Mouse (Mus musculus) gastrocnemius, adult 2 months (tissue): ENCODE results near the gene Gpr149. TPM values are rescaled to one million over a fixed set of nuclear protein-coding genes. Genes with fewer than 3 reads are reported as not detected.

Experiments
- DNase-seq: peaks from one replicate; pipeline ENCODE4 v3.0.0; 2022
- H3K27ac ChIP-seq: fragments of 200-600 bp; 2 replicates; pipeline ENCODE4 v1.8.1; 2022; ENCODE audit warnings: mild to moderate bottlenecking
- H3K4me3 ChIP-seq: fragments of 200-600 bp; 2 replicates; pipeline ENCODE4 v1.8.1; 2022; ENCODE audit warnings: mild to moderate bottlenecking, moderate library complexity
- CTCF ChIP-seq: fragments of 200-600 bp; IDR thresholded peaks from 2 replicates; pipeline ENCODE4 v1.8.1; 2022; ENCODE audit warnings: antibody characterized with exemption, mild to moderate bottlenecking, moderate library complexity
- intact Hi-C: fragments of 180-260 bp; cut with DNase I; formaldehyde crosslinking; loops from one replicate; pipeline ENCODE4 v1.15.1; 2025
- total RNA-seq, 2 experiments: library from RNA; stranded (reverse); gene quantifications; 2 replicates each; pipeline ENCODE4 v1.2.3; 2021

Gpr149 gene
- total RNA-seq, 2 experiments from 2014 or later: not detected

- DNase-seq: no peak
- TF ChIP-seq CTCF: no peak
- H3K27ac ChIP-seq: no peak overlapping the region
- peak overlapping the region; percentile 79 for H3K4me3 ChIP-seq
- intact Hi-C loops: no loop called here
Measured at GRCm38 (mm10) chr3:62505166-62505900, 99.6 kb downstream of the Gpr149 start.

GRCm38 (mm10) chr3:62499327-62499726, 105.6 kb downstream of the Gpr149 start:
- TF ChIP-seq CTCF: no peak
- intact Hi-C loops: no loop called here
- DNase-seq: no peak
- no peak overlapping the region for H3K4me3 ChIP-seq
- no peak overlapping the region for H3K27ac ChIP-seq

- no peak overlapping the region for H3K4me3 ChIP-seq
- intact Hi-C loops: no loop called here
- DNase-seq: no peak
- no peak overlapping the region for H3K27ac ChIP-seq
- TF ChIP-seq CTCF: no peak
Measured at GRCm38 (mm10) chr3:62492568-62492967, 112.4 kb downstream of the Gpr149 start.

DNA sequence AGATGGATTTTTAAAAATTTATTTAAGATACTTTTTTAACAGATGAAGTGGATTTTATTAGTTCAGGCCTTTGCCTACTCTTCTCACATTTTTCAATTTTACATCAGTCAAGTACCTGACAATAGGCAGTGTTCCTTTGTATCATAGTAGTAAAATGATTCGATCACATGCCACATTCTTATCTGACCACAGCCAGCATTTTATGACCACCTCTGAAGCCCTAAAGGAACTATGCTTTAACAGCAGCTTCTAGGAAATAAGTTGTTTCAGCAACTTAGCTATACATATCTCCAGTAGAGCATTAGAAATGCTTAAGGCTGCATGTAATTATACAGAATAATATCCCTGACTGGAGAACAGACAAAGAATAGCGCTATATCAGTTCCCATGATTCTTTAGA, 120.6 kb downstream of the Gpr149 start:
- no peak for DNase-seq
- intact Hi-C loops: no loop called here
- Histone ChIP-seq H3K27ac (no peak overlapping the region), H3K4me3 (no peak overlapping the region)
- TF ChIP-seq CTCF: no peak

Other genes starting within 250 kb of the Gpr149 start
- gene Dhx36, start 98.1 kb downstream of the Gpr149 start, total RNA-seq: 10 to 100 TPM; 15.8 to 17.2 TPM